Mouse (Mus musculus) liver, adult (tissue): ENCODE measurements around the gene Tmem8b.

ENCODE experiments used
- GATA4 ChIP-seq: IDR thresholded peaks from 2 replicates; pipeline ENCODE4 v1.6.1; 2014; ENCODE audit warnings: mild to moderate bottlenecking, low read length; ENCODE audit not compliant: insufficient replicate concordance

The Tmem8b gene

GRCm38 (mm10) chr4:43649783-43650182 lies 19.0 kb upstream of the Tmem8b start:
- no peak for TF ChIP-seq GATA4

GRCm38 (mm10) chr4:43652726-43653125 lies 16.0 kb upstream of the Tmem8b start:
- no peak for TF ChIP-seq GATA4

- TF ChIP-seq GATA4, result no peak; the same call in 1 of the 2 replicates
Measured at GRCm38 (mm10) chr4:43653161-43654015, 15.4 kb upstream of the Tmem8b start, which contains the start of gene Spag8. Spag8 (minus strand) TSS chr4:43653594.

GRCm38 (mm10) chr4:43655656-43656338 lies 13.0 kb upstream of the Tmem8b start:
- no peak for TF ChIP-seq GATA4

GRCm38 (mm10) chr4:43656339-43657109 lies 12.2 kb upstream of the Tmem8b start, which contains the start of gene Hint2:
Hint2 (minus strand) TSS chr4:43656466.
- no peak for TF ChIP-seq GATA4

GRCm38 (mm10) chr4:43657146-43657545 lies 11.6 kb upstream of the Tmem8b start:
- TF ChIP-seq GATA4, result no peak

GRCm38 (mm10) chr4:43666412-43666811 lies 2.4 kb upstream of the Tmem8b start:
- no peak for TF ChIP-seq GATA4

- no peak for TF ChIP-seq GATA4
Measured at GRCm38 (mm10) chr4:43669428-43669794, 640 bp downstream of the Tmem8b start.

GRCm38 (mm10) chr4:43672070-43672469 lies 3.3 kb downstream of the Tmem8b start:
- TF ChIP-seq GATA4, result no peak

- TF ChIP-seq GATA4, result no peak
Measured at GRCm38 (mm10) chr4:43673703-43674102, 4.9 kb downstream of the Tmem8b start.

GRCm38 (mm10) chr4:43674974-43675373 lies 6.2 kb downstream of the Tmem8b start:
- TF ChIP-seq GATA4, result no peak

- TF ChIP-seq GATA4, result no peak
Measured at GRCm38 (mm10) chr4:43675608-43676007, 6.8 kb downstream of the Tmem8b start.

- TF ChIP-seq GATA4, result no peak
Measured at GRCm38 (mm10) chr4:43678541-43678940, 9.8 kb downstream of the Tmem8b start.

- no peak for TF ChIP-seq GATA4
Measured at GRCm38 (mm10) chr4:43679416-43680043, 10.8 kb downstream of the Tmem8b start.

GRCm38 (mm10) chr4:43690021-43690420 lies 21.2 kb downstream of the Tmem8b start:
- TF ChIP-seq GATA4, result no peak
